Mouse (Mus musculus) thymus, postnatal 0 days (tissue): Measurements from ENCODE around the gene Ywhae. TPM values are rescaled to one million over a fixed set of nuclear protein-coding genes. Genes with fewer than 3 reads are reported as not detected.
A peak's percentile ranks its signal among the peaks of the same experiment; 100 is the strongest.

Experiments
- DNase-seq: peaks from one replicate; pipeline ENCODE4 v3.0.0-alpha.2; 2015; ENCODE audit warnings: low spot score
- polyA plus RNA-seq: library from polyadenylated mRNA; unstranded; fragments of >200 nt; fragmentation: Nextera tagmentation; extraction: Ambion mirVana; gene quantifications from 2 replicates; pipeline ENCODE4 v1.2.1, GENCODE M21; 2015

The Ywhae gene
- polyA plus RNA-seq, 1 experiment from 2014 or later, result 669 TPM

DNA sequence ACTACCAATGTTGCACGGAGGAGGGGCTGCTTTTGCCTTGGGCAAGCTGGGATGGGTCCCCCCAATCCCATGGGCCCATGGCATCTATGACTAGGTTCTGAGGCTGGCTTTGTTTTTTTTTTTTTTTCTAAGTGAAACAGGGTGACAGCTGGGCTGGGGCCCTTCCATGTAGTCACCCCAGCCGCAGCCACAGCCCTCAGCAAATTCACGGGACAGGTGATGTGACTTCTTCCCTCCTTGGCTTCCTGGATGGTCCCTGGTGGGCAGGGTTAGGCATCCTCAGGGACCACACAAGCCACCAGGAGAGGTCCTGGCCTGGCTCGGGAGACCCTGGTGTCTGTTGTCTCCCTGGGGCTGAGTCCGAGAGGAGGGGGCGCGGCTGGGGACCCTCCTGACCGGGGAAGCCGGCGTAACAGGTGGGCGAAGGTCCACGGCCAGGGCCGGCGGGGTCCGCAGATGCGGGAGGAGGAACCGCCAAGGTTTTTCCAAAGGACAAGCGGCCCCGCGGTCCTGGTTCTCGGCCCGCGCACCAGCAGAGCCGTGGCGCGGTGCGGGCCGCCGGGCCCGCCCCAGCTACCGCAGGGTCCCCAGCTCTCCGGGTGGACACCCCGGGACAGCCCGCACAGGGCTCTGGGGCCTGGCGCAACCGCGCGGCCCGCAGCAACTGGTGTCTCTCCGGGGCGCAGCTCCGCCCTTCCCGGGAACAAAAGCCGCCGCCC, 62.1 kb downstream of the Ywhae start:
- no peak for DNase-seq

DNA sequence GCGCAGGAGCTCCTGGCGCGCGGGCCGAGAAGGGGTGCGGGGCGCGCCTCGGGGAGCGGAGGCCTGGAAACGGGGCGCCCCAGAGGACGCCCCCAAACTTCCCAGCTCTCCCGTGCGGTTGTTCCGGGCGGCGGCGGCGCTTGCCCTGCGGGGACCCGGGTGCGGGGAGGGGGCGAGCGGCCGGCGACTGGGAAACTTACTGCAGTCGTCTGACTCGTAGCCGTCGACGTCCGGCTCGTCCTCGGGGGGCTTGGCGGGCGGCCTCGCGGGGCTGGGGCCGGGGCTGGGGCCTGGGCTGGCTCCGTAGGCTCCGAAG, 62.6 kb downstream of the Ywhae start:
- DNase-seq, result no peak

DNA sequence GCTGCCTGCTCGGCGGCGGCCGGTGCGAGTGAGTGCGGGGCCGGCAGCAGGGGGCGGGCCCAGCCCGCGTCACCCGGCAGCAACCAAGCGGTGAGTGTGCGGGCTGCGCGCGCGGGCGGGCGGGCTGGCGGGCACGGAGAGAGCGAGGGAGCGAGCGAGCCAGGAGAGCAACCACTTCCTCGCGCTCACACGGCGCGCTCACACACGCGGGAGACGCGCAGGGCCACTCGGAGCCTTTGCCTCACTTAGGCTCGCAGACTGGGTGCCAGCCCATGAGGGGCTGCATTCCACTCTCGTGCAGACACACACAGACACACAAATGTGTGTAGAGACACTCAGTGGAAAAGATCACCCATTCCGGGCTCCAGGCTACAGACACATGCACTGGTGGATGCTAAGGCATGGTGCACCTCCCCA, 63.4 kb downstream of the Ywhae start, which contains the start of gene Doc2b:
Doc2b (minus strand) TSS at position 21 of the 417 bp plus-strand sequence.
- DNase-seq, result peak; percentile 6

DNA sequence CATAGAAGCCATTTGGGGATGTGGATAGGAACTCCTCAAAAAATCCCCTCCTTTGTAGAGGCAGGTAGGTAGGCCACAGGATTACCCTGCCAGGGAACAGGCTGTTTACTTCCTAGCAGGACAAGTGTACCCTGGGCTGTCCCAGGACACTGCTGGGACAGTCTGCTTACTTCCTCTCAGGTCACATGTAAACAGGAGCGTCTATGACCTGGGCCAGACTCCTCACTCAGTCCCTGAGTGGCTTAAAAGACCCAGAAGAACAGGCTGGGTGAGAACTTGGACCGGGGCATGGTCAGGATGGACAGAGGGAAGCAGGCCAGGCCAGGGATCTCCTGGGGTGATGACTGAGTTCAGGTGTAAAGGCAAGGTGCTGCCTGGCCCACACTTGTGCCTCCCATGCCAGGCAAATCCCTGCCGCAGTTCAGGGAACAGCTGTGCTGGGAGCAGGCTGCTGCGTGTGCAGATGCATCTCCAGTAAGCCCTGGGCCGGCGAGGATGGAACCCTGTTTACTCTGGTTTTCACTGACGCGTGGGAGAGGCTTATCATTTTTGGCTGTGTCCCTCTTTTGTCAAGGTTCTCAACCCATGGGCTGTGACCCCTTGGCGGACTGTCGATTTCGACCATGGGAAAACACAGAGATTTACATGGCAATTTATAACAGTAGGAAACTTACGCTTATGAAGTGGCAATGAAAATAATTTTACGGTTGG, 64.0 kb downstream of the Ywhae start:
- no peak for DNase-seq

DNA sequence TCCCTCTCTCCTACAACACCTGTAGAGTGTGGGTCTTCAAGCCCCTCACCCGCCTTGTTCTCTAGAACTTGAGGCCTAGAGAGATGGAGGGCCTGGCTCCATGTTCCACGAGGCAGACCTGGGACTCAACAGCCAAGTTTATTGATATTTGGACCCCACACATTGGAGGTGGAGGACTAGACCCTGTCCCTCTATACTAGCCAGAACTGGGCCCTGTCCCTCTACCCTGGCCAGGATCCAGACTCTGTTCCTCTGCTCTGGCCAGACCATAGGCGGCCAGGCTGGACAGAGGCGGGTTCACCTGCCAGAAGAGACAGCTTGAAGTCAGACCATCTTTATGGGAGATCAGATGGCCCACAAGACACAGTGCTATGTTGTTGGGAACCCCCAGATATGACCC, 68.7 kb downstream of the Ywhae start:
- no peak for DNase-seq

DNA sequence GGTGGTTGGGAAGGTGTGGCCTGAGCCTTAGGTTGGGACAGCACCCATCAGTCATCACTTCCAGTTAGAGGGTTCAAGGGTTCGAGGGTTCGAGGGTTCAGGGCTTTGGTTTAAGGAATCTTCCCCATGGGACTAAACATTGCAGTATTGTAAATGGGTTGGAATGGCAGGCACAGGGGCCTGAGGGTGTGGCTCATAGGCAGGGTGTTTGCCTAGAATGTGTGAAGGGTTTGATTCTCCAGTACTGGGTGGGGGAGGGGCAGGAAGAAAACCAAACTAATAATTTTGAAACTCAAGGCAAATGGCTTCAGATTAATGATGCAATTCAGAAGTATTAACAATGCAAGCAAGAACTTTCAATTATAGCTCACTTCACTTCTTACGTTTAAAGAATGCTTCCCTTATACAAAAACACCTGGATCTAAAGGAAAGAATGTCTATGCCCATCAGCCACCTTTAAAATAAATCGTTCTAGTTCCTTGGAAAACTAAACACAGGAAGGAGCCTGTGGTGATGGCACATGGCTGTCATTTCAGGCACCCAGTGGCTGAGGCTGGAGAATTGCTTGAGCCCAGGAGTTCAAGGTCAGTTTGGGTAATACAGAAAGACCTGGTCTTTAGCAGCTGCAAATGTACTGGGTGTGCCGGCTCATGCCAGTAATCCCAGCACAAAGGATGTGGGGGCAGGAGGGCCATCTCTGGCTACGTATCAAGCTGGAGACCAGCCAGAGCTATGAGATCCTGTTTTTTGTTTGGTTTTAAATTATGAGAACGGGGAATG, 69.3 kb downstream of the Ywhae start:
- DNase-seq, result no peak

DNA sequence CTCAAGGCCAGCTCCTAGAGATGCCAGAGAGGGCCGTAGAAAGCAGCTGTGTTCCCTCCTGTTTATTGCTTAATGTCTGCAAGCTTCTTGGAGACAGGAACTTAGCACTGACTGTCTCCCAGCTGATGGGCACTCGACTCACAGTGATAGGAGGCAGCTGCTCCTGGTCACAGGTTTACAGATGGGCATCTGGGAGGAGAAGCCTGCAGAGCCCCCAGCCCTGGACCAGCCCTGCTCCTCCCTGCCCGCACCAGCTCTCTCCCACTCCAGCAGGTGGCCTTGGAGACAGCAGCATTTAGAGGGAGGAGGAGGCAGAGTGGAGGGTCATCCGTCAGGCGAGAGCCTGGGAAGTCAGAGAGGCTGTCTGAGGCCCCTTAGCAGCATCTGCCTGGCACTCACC, 74.8 kb downstream of the Ywhae start:
- no peak for DNase-seq

DNA sequence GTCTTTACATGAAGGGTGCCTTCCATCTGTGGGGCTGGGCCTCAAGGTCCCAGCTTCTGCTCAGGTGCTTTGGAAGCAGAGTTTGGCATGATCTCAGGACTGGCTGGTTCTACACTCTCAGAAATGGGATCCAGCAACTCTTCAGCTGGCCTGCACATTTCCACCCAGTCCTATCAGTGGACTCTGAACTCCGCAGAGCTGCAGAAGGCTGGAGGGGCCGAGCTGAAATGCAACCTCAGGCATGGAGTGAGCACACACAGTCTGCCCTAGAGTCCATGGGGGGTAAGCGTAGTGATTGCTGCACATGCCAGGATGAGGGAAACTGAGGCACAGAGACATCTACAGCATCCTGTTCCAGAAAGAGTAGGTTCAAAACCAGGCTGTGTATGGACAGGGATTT, 77.9 kb downstream of the Ywhae start:
- no peak for DNase-seq

DNA sequence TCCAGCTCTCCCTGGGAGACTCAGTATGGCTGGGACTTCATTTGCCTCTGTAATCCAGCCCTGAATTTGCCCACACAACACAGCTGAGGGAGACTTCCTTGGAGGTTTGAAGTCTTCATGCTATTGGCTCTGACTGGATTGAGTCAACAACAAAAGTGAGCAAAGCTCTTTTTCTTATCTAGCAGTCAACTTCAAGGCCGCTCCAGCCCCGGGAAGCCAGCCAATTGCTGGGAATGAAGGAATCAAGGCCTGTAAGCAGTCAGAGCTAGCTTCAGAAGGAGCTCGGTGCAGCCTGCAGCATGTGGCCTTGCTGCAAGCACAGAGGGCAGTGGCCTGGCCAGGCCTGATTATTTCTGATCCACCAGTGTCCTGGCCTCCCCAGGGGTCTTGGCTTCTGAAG, 79.2 kb downstream of the Ywhae start:
- DNase-seq, result no peak

DNA sequence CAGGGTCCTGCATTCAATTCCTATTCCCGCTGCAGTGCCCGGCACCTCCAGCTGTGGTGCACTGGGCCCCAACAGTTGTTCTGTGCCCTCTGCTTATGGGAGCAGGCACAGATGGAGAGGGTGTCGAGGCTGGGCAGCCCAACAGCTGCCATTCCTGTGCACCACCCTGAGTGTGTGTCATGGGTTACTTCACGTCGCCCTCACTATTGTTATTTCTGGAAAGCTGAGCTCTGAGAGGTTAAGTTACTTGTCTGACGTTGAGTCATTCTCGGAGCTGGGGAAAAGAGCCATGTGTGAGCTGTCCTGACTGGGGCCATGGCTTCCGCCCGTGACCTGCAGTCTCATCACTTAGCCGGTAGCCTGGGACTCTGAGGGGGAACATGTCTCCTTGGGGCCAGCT, 80.4 kb downstream of the Ywhae start:
- no peak for DNase-seq

Other genes with a start within 250 kb of the Ywhae start
- 39.2 and 40.0 TPM in 2 replicates for gene Prpf8, start 246.1 kb upstream of the Ywhae start, polyA plus RNA-seq
- 0.90 and 1.1 TPM in 2 replicates for gene Rilp, start 222.8 kb upstream of the Ywhae start, polyA plus RNA-seq
- 2.4 and 2.7 TPM in 2 replicates for gene Scarf1, start 219.3 kb upstream of the Ywhae start, polyA plus RNA-seq
- 33.2 and 33.6 TPM in 2 replicates for gene Slc43a2, start 201.2 kb upstream of the Ywhae start, polyA plus RNA-seq
- 103 and 112 TPM in 2 replicates for gene Pitpna, start 144.8 kb upstream of the Ywhae start, polyA plus RNA-seq
- gene Inpp5k, start 101.9 kb upstream of the Ywhae start, polyA plus RNA-seq, result 56.9 and 63.9 TPM in 2 replicates
- 16.1 and 19.0 TPM in 2 replicates for gene Myo1c, start 82.4 kb upstream of the Ywhae start, polyA plus RNA-seq
- gene Crk, start 53.6 kb upstream of the Ywhae start, polyA plus RNA-seq, result 58.0 and 64.6 TPM in 2 replicates
- gene Doc2b, start 63.2 kb downstream of the Ywhae start, polyA plus RNA-seq, result 0.33 TPM in 2 replicates
- gene Rph3al, start 205.6 kb downstream of the Ywhae start, polyA plus RNA-seq, result 4.2 and 4.3 TPM in 2 replicates